Mouse (Mus musculus): ENCODE data around the gene Grap2.
"Not testable (repeated sequence)": the region's sequence is repeated elsewhere in the genome, so short reads cannot be mapped to it uniquely, and the experiment has no call there.

Grap2 gene

GRCm38 (mm10) chr15:80567139-80567538 is 5.3 kb upstream of the Grap2 start:
- DNase-seq (ENCODE audit: low spot score): no peak

GRCm38 (mm10) chr15:80567731-80568130 is 4.7 kb upstream of the Grap2 start:
- DNase-seq (ENCODE audit: low spot score): no peak

GRCm38 (mm10) chr15:80569205-80569604 is 3.2 kb upstream of the Grap2 start:
- no peak for DNase-seq (ENCODE audit: low spot score)

GRCm38 (mm10) chr15:80570226-80570625 is 2.2 kb upstream of the Grap2 start:
- DNase-seq (ENCODE audit: low spot score): no peak

GRCm38 (mm10) chr15:80571611-80572010 is 783 bp upstream of the Grap2 start:
- DNase-seq (ENCODE audit: low spot score): no peak

- no peak for DNase-seq (ENCODE audit: low spot score)
Observed at GRCm38 (mm10) chr15:80572811-80573520, 572 bp downstream of the Grap2 start.

- no peak for DNase-seq (ENCODE audit: low spot score)
Observed at GRCm38 (mm10) chr15:80574211-80575040, 2.0 kb downstream of the Grap2 start.

- DNase-seq (ENCODE audit: low spot score): no peak
Observed at GRCm38 (mm10) chr15:80575817-80576370, 3.5 kb downstream of the Grap2 start.

- DNase-seq (ENCODE audit: low spot score): no peak
Observed at GRCm38 (mm10) chr15:80576415-80576994, 4.1 kb downstream of the Grap2 start.

GRCm38 (mm10) chr15:80577166-80577960 is 5.0 kb downstream of the Grap2 start:
- DNase-seq (ENCODE audit: low spot score): no peak

- DNase-seq (ENCODE audit: low spot score): no peak
Observed at GRCm38 (mm10) chr15:80579121-80579520, 6.7 kb downstream of the Grap2 start.

GRCm38 (mm10) chr15:80580585-80580984 is 8.2 kb downstream of the Grap2 start:
- DNase-seq (ENCODE audit: low spot score): not testable (repeated sequence)

- no peak for DNase-seq (ENCODE audit: low spot score)
Observed at GRCm38 (mm10) chr15:80582581-80583495, 10.4 kb downstream of the Grap2 start.

GRCm38 (mm10) chr15:80586296-80586695 is 13.9 kb downstream of the Grap2 start:
- no peak for DNase-seq (ENCODE audit: low spot score)

GRCm38 (mm10) chr15:80590641-80591040 is 18.2 kb downstream of the Grap2 start:
- DNase-seq (ENCODE audit: low spot score): no peak

GRCm38 (mm10) chr15:80592737-80593136 is 20.3 kb downstream of the Grap2 start:
- DNase-seq (ENCODE audit: low spot score): no peak

GRCm38 (mm10) chr15:80593877-80594276 is 21.5 kb downstream of the Grap2 start:
- no peak for DNase-seq (ENCODE audit: low spot score)

GRCm38 (mm10) chr15:80598750-80599149 is 26.4 kb downstream of the Grap2 start:
- no peak for DNase-seq (ENCODE audit: low spot score)

- DNase-seq (ENCODE audit: low spot score): peak; percentile 67
Observed at GRCm38 (mm10) chr15:80599213-80599750, 26.9 kb downstream of the Grap2 start.

GRCm38 (mm10) chr15:80599843-80600242 is 27.4 kb downstream of the Grap2 start:
- no peak for DNase-seq (ENCODE audit: low spot score)
